Mouse (Mus musculus) embryonic facial prominence, embryonic 11.5 days (tissue): ENCODE measurements around the gene Bysl. TPM values are rescaled to one million over a fixed set of nuclear protein-coding genes. Genes with fewer than 3 reads are reported as not detected.

Source experiments
- ATAC-seq: fragments of 200-750 bp; cut with Nextera tagmentation; replicated peaks from 2 replicates; pipeline ENCODE4 v1.8.0; 2017; ENCODE audit warnings: low read depth; ENCODE audit not compliant: insufficient number of reproducible peaks, low FRiP score, low TSS enrichment
- DNase-seq: peaks from one replicate; pipeline ENCODE4 v3.0.0-alpha.2; 2015; ENCODE audit warnings: low spot score
- H3K27ac ChIP-seq: fragments of 300-500 bp; sonication (generic); replicated peaks from 2 replicates; pipeline ENCODE4 v1.5.1; 2014; ENCODE audit warnings: mild to moderate bottlenecking, low read depth, low read length, control low read depth
- H3K27me3 ChIP-seq: fragments of 300-500 bp; sonication (generic); 2 replicates; pipeline ENCODE4 v1.6.1; 2014; ENCODE audit warnings: mild to moderate bottlenecking, low read length, moderate library complexity, mixed read lengths; ENCODE audit not compliant: control insufficient read depth, insufficient read depth
- H3K36me3 ChIP-seq: fragments of 300-500 bp; sonication (generic); replicated peaks from 2 replicates; pipeline ENCODE4 v1.6.1; 2014; ENCODE audit warnings: low read depth, mild to moderate bottlenecking, low read length, moderate library complexity, mixed read lengths; ENCODE audit not compliant: control insufficient read depth, insufficient read depth
- H3K4me1 ChIP-seq: fragments of 300-500 bp; sonication (generic); 2 replicates; pipeline ENCODE4 v1.6.1; 2014; ENCODE audit warnings: low read length, mixed read lengths; ENCODE audit not compliant: control insufficient read depth, insufficient read depth
- H3K4me2 ChIP-seq: fragments of 300-500 bp; sonication (generic); 2 replicates; pipeline ENCODE4 v1.6.1; 2014; ENCODE audit warnings: low read depth, mild to moderate bottlenecking, control low read depth, low read length, moderate library complexity
- H3K4me3 ChIP-seq: fragments of 300-500 bp; sonication (generic); 2 replicates; pipeline ENCODE4 v1.5.1; 2014; ENCODE audit warnings: low read depth, low read length, control low read depth
- H3K9ac ChIP-seq: fragments of 300-500 bp; sonication (generic); replicated peaks from 2 replicates; pipeline ENCODE4 v1.6.1; 2014; ENCODE audit warnings: mild to moderate bottlenecking, control low read depth, low read length
- H3K9me3 ChIP-seq: fragments of 300-500 bp; sonication (generic); replicated peaks from 2 replicates; pipeline ENCODE4 v1.6.1; 2016; ENCODE audit warnings: mild to moderate bottlenecking, low read length, inconsistent platforms, mixed read lengths; ENCODE audit not compliant: control insufficient read depth
- WGBS: fragments of 180-500 bp; shearing (Covaris S2); extraction: QIAGEN DNeasy Blood & Tissue Kit; methylation state at CpG from one replicate; pipeline ENCODE4 v1.1.7; 2014; 5-methylcytosine and 5-hydroxymethylcytosine counted together
- polyA plus RNA-seq: library from polyadenylated mRNA; unstranded; fragments of >200 nt; fragmentation: Nextera tagmentation; extraction: Ambion mirVana; gene quantifications from 2 replicates; pipeline ENCODE4 v1.2.1, GENCODE M21; 2014

The Bysl gene
- polyA plus RNA-seq, 1 experiment from 2014 or later = 30.4 TPM

DNA sequence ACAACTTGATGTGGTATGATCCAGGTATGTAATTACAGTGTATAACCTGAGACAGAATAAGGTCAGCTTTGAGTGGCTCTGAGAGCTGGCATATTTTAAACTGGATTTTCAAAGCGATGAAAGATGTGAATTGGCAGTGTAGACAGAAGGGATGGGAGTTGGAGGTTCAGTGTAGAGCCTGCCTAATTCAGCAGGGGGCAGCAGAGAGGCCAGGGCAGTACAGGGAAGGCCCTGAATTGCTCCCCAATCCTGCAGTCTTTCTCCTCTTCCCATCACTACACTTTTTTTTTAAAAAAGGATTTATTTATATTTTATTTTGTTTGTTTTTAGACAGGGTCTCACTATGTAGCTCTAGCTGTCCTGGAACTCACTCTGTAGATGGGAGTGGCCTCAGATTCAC, 2.7 kb upstream of the Bysl start:
- ATAC-seq (no peak), DNase-seq (no peak)
- Histone ChIP-seq H3K27ac (no peak overlapping the region), H3K9ac (no peak overlapping the region), H3K4me1 (no peaks in the 10 kb centered on the region), H3K36me3 (peaks cover 2% of the 10 kb centered on the region), H3K4me3 (no peak overlapping the region), H3K27me3 (no peaks in the 10 kb centered on the region), H3K4me2 (no peak overlapping the region), H3K9me3 (no peaks in the 10 kb centered on the region)
- 90% methylated on average over 1 of the region's 1 CpGs for WGBS

- peak; percentile 19; the same call in 1 of the 2 replicates for ATAC-seq
- Histone ChIP-seq H3K27me3 (no peaks in the 10 kb centered on the region), H3K4me1 (no peaks in the 10 kb centered on the region), H3K27ac (no peak overlapping the region), H3K9ac (peak overlapping the region; percentile 76), H3K4me3 (peak overlapping the region; percentile 78), H3K36me3 (peaks cover 2% of the 10 kb centered on the region), H3K4me2 (peak overlapping the region; percentile 72), H3K9me3 (no peaks in the 10 kb centered on the region)
- under 1% methylated on average over 13 of the region's 13 CpGs for WGBS
- no peak for DNase-seq
Measured at GRCm38 (mm10) chr17:47611661-47611982, 330 bp upstream of the Bysl start.

GRCm38 (mm10) chr17:47609182-47609581, 2.1 kb downstream of the Bysl start:
- Histone ChIP-seq H3K4me2 (no peak overlapping the region), H3K4me1 (no peaks in the 10 kb centered on the region), H3K36me3 (peaks cover 4% of the 10 kb centered on the region; the same call in 1 of the 2 replicates), H3K27me3 (no peaks in the 10 kb centered on the region), H3K4me3 (no peak overlapping the region), H3K9me3 (no peaks in the 10 kb centered on the region), H3K9ac (no peak overlapping the region), H3K27ac (no peak overlapping the region)
- WGBS = 98% methylated on average over 4 of the region's 4 CpGs
- no peak for DNase-seq
- no peak for ATAC-seq

GRCm38 (mm10) chr17:47606220-47606619, 5.1 kb downstream of the Bysl start:
- Histone ChIP-seq H3K4me2 (no peak overlapping the region), H3K36me3 (peaks cover 8% of the 10 kb centered on the region; the same call in 1 of the 2 replicates), H3K27ac (no peak overlapping the region), H3K4me3 (no peak overlapping the region), H3K9ac (no peak overlapping the region), H3K27me3 (no peaks in the 10 kb centered on the region), H3K9me3 (no peaks in the 10 kb centered on the region), H3K4me1 (no peaks in the 10 kb centered on the region)
- DNase-seq (peak; percentile 18), ATAC-seq (no peak)
- 82% methylated on average over 5 of the region's 5 CpGs for WGBS

DNA sequence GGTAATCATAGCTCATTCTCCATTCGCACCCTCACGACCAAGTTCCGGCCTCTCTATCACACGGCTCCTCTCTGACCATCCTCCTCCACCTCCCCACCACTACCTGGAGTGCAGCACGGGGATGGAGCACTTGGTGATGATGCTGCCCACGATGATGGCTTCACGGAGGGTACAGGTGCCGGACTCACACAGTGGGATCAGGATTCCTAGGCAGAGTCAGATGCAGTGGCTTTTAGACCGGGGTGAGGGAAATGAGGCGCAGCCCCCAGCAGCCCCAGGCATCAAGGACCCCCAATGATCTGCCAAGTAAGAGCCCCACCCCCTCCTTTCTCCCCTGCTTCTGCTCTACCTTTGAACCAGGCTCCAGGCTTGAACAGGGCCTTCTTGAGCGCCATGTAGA, 9.0 kb downstream of the Bysl start:
- no peak overlapping the region for H3K27ac ChIP-seq
- peaks cover 3% of the 10 kb centered on the region; the same call in 1 of the 2 replicates for H3K4me1 ChIP-seq
- no peak for ATAC-seq
- DNase-seq = no peak
- H3K9me3 ChIP-seq = no peaks in the 10 kb centered on the region
- peaks cover 13% of the 10 kb centered on the region; the same call in 1 of the 2 replicates for H3K36me3 ChIP-seq
- WGBS = 90% methylated on average over 11 of the region's 11 CpGs
- no peak overlapping the region for H3K9ac ChIP-seq
- no peak overlapping the region for H3K4me3 ChIP-seq
- H3K27me3 ChIP-seq = no peaks in the 10 kb centered on the region
- H3K4me2 ChIP-seq = no peak overlapping the region

DNA sequence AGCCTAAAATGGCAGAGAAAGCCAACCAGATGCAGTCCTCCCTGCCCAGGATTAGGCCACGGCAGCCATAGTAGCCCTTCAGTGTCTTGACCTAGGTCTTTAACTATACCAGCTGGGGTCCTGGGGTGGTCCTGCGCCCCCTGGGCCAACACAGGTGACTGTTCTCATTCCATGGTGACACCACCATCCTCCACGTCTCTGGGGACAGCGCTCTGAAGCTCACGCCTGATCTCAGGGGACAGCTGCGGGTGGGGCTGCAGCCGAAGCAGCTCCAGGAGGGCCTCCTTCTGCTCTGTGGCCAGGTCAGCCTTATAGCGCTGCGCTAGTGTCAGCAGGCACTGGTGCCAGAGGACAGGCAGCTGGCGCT, 9.9 kb downstream of the Bysl start:
- no peak overlapping the region for H3K4me2 ChIP-seq
- WGBS = 93% methylated on average over 10 of the region's 10 CpGs
- ATAC-seq (no peak), DNase-seq (no peak)
- no peak overlapping the region for H3K4me3 ChIP-seq
- H3K36me3 ChIP-seq = peaks cover 13% of the 10 kb centered on the region; the same call in 1 of the 2 replicates
- no peaks in the 10 kb centered on the region for H3K9me3 ChIP-seq
- no peak overlapping the region for H3K27ac ChIP-seq
- peaks cover 6% of the 10 kb centered on the region; the same call in 1 of the 2 replicates for H3K4me1 ChIP-seq
- H3K27me3 ChIP-seq = no peaks in the 10 kb centered on the region
- no peak overlapping the region for H3K9ac ChIP-seq

- DNase-seq = no peak
- Histone ChIP-seq H3K4me2 (no peak overlapping the region), H3K27ac (no peak overlapping the region), H3K9me3 (no peaks in the 10 kb centered on the region), H3K9ac (no peak overlapping the region), H3K4me3 (no peak overlapping the region), H3K27me3 (no peaks in the 10 kb centered on the region), H3K36me3 (peaks cover 11% of the 10 kb centered on the region; the same call in 1 of the 2 replicates), H3K4me1 (peaks cover 6% of the 10 kb centered on the region; the same call in 1 of the 2 replicates)
- WGBS = 89% methylated on average over 13 of the region's 13 CpGs
- ATAC-seq = no peak
Measured at GRCm38 (mm10) chr17:47600601-47601388, 10.5 kb downstream of the Bysl start.

DNA sequence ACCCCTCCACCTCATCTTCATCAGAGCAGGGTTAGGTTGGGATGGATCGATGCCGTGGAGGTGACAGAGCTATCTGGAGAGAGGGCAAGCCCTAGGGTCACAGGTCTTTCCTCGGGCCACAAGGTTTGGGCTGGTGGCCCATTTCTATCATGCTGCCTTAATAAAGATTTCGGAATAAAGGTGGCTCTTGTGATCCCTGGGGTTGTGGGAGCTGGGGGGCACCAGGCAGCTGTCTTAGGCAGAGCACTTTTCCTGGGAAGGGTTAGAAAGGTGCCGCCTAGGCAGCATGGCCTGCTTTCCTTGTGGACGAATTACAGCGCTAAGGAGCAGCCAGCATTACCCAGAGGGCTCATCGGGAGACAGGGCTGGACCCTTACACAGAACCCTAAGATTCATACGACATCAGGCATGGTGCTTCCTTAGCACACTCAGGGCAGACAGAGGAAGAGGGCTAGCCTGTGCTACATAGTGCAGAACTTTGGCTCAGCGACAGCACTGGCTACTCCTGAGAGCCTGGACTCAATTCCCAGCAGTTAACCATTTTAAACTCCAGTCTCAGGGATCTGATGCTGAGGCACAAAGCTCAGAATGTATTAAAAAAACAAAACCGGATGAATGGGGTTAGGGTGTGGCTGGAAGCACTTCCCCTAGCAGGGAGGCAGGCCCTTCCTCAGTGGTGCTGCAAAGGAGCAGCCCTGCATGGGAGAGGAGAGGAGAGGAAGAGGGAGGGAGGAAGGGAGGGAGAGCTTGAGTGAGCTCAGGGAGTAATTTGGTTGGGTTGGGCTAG, 11.6 kb downstream of the Bysl start:
- no peaks in the 10 kb centered on the region for H3K9me3 ChIP-seq
- WGBS = 81% methylated on average over 11 of the region's 11 CpGs
- H3K36me3 ChIP-seq = peaks cover 11% of the 10 kb centered on the region; the same call in 1 of the 2 replicates
- no peak overlapping the region for H3K27ac ChIP-seq
- H3K4me2 ChIP-seq = no peak overlapping the region
- no peaks in the 10 kb centered on the region for H3K27me3 ChIP-seq
- H3K4me1 ChIP-seq = peaks cover 6% of the 10 kb centered on the region; the same call in 1 of the 2 replicates
- no peak overlapping the region for H3K9ac ChIP-seq
- no peak overlapping the region for H3K4me3 ChIP-seq
- no peak for DNase-seq
- no peak for ATAC-seq
